Mouse (Mus musculus) cortical plate, adult 2 months (tissue): Measurements from ENCODE around the gene Trim38.

Experiments used
- CTCF ChIP-seq: fragments of 200-500 bp; IDR thresholded peaks from 2 replicates; pipeline ENCODE4 v1.5.1; 2011; ENCODE audit warnings: mild to moderate bottlenecking, control low read depth, low read length; ENCODE audit not compliant: insufficient read depth; ENCODE audit errors: extremely low read depth
- POLR2A ChIP-seq: fragments of 200-500 bp; IDR thresholded peaks from 2 replicates; pipeline ENCODE4 v1.6.1; 2011; ENCODE audit warnings: mild to moderate bottlenecking, low read length, control low read depth; ENCODE audit not compliant: insufficient read depth; ENCODE audit errors: extremely low read depth

DNA sequence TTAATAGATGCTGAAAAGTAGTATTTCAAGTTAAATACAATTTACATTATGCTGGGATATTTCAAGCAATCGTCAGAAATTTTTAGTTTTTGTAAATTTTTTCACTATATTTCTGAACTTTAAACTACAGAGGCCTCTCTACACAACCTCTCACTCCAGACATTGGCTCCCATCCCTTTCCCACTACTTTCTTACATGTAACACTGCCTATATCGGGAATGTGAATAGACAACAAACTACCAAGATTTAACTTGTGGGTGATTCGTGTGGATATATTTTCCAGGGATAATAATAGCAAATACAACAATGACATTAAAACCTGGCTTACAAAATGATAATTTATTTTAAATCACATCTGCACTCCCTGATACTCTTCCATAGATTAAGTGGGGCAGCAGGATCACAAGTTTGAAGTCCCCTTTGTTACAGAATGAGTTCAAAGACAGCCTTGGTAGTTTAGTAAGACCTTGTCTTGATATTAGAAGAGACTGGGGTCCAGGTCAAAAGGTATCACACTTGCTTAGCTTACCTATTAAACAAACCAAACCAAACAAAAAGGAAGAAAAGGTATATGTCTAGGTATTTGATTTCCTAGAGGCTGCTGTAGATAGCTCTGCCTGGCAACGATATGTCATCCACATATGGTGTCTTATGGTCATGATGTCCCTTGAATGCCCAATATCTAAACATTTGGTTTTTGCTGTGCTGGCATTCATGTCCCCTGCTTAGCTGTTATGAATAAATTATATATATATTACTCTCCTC is 16.2 kb upstream of the Trim38 start:
- TF ChIP-seq CTCF (no peak), POLR2A (no peak)
